Mouse (Mus musculus): ENCODE measurements around the gene Ltk.

The Ltk gene

GRCm38 (mm10) chr2:119760251-119760650 lies at the start of gene Ltk:
TSS of gene Ltk (minus strand) at chr2:119760431.
- DNase-seq, result no peak

DNA sequence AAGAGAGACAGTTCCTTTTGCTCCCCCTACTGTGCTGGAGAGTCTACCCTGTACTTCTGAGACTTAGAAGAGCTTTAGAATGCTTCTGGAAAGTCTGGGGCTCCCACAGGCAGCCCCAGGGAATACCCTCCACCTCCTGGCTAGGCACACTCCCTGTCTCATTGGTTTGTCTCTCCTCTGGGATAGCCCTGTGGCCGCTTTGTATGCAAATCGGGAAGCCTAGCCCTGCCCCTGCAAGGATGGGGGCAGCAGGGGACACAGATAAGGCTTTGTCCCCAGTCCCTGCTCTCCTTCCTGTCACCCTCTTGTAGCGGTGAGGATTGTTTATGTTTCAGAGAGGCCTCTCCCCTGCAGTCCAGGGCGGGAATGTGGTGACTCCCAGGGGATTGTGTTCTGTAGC lies 48.6 kb upstream of the Ltk start:
- no peak for DNase-seq

DNA sequence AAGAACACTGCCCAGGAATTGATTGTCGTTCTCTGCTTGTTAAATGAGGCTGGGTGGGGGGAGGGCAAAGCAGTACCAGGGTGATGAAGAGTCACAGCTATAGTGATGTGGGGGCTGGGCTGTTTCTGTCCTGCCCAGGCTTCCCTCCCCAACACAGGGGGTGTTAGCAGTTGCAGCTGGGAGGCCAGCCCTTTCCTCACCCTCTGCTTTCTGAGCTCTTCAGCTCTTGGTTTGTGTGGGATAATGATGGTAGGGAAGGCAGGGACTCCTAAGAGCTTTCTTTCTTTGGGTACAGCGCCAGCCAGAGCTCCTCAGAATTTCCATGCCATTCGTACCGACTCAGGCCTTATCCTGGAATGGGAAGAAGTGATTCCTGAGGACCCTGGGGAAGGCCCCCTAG lies 48.2 kb upstream of the Ltk start:
- DNase-seq, result no peak

DNA sequence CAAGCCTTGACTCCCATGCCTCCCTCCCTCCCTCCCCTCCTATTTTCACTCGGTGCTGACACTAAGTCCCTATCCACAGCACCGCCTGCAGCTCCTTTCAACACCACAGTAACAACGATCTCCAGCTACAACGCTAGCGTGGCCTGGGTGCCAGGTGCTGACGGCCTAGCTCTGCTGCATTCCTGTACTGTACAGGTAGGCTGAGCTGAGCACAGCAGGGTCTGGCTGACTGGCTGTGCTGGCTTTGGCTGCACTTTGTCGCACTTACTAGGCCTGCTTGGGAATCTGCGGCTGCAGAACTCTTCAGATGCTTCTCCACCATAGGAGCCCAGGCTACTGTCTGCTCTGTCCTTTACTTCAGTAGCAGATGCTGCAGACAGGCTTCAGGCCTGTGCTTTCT lies 45.3 kb upstream of the Ltk start:
- DNase-seq, result no peak

GRCm38 (mm10) chr2:119804776-119805175 lies 44.5 kb upstream of the Ltk start:
- no peak for DNase-seq

DNA sequence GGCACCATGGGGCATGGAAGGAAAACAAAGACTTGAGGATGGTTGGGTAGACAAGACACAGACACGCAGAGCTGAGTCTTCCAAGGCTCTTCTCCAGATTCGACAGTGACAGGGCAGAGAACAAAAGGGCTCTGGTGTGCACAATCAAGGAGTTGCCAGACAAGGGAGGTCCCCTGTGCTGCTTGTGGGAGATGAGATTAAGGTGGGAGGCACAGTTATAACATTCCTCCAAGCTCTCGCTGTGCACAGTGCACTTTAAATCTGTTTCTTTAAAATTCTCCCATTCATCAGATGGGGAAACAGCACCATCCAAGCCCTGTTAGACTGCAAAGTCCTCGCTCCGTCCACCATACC lies 44.0 kb upstream of the Ltk start:
- DNase-seq, result no peak

DNA sequence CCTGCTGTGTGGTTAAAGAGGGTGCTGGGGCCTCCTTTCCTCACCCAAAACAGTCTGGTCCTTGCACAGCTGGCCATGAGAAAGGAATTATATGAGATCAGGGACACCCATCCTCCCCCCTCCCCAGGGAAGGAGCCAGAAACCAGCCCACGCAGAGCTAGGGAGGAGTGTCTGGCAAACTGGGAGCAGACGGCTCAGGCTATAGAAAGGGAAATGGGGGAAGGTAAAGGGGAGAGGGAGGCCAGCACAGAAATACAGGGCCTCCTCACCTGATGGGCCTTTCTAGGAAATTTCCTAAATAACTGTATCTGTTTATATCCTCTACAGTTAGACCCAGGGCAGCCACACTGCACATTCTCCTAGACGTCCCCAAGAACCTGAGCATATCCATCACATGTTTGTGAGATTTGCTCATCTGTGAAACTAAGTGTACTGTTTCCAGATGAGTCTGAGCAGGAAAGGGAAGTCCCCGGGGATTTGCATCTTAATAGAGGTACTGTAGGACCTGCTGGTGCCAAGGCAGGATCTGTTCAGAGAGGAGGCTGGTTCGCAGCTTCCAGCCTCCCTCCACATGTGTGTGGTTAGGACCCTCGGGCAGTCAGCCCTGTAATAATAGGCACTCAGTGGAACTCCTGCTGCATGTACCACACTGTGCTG lies 43.5 kb upstream of the Ltk start:
- DNase-seq, result no peak

- no peak for DNase-seq
Measured at GRCm38 (mm10) chr2:119802767-119803617, 42.8 kb upstream of the Ltk start.

- no peak for DNase-seq
Measured at GRCm38 (mm10) chr2:119800876-119801846, 40.9 kb upstream of the Ltk start.

GRCm38 (mm10) chr2:119799961-119800550 lies 39.8 kb upstream of the Ltk start:
- DNase-seq, result peak; percentile 34 to 45

DNA sequence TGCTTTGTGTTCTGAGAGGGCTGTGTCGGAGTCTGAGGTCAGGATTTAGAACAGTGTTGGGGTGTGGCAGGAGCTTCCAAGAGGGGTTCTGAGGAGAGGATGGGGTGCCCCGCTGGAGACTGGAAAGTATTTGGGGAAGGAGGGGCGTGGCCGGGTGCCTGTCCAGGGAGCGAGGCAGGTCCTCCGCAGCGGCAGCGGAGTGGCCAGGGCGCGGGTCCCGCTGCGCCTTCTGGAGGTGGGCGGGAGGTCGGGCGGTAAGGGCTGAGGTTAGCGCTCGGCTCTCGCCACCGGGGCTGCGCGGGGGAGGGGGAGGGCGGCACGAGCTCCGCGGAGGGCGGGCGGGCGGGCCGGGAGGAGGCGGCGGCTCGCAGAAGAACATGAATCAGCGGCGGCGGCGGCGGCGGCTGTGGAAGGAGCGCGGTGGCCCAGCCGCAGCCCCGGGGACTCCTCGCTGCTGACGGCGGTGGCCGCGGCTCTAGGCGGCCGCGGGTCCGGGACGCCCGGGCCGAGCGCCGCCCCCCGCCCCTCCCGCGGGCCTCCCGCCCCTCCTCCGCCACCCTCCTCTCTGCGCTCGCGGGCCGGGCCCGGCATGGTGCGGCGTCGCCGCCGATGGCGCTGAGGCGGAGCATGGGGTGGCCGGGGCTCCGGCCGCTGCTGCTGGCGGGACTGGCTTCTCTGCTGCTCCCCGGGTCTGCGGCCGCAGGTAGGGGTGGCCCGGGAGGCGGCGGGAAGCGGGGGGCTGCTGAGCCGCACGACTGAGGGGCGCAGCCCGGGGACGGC lies 39.1 kb upstream of the Ltk start:
- peak; percentile 42 to 49 for DNase-seq

DNA sequence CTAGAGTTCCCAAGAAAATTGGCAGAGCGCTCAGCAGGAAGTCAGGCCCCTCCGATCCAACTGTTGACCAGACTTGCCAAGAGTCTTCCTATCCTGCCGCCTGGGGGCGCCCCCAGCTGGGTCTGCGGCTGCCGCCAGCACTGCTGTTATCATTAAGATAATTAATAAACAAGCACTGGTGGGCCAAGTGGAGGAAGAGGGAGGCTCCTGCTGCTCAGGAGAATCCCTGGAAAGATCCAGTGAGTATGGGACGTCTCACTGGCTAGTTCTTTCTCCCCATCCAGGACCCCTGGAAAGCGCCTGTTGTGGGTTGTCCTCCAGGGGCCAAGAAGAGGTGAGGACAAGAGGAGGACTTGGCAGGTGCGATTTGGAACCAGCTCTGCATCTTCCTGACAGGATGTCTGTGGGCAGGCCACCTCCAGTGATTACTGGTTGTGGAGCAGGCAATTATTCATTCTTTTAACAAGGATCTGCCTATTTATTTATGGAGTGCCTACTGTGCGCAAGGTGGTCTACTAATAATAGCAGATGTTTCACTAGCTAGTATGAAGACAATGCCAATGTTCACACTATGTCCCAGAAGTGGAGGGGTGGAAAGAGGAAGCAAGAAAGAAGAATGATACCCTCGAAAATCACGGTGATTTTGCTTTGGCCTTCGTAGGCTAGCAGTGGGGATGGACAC lies 38.2 kb upstream of the Ltk start:
- DNase-seq, result peak; percentile 73

GRCm38 (mm10) chr2:119797279-119797783 lies 37.1 kb upstream of the Ltk start, which contains the start of gene Tyro3:
TSS of gene Tyro3 (plus strand) at chr2:119797733.
- DNase-seq, result no peak

- no peak for DNase-seq
Measured at GRCm38 (mm10) chr2:119789996-119790395, 29.8 kb upstream of the Ltk start.

- peak; percentile 82 to 84 for DNase-seq
Measured at GRCm38 (mm10) chr2:119787206-119787883, 27.1 kb upstream of the Ltk start, which contains the start of gene Rpap1. TSS of gene Rpap1 (minus strand) at chr2:119787537.

DNA sequence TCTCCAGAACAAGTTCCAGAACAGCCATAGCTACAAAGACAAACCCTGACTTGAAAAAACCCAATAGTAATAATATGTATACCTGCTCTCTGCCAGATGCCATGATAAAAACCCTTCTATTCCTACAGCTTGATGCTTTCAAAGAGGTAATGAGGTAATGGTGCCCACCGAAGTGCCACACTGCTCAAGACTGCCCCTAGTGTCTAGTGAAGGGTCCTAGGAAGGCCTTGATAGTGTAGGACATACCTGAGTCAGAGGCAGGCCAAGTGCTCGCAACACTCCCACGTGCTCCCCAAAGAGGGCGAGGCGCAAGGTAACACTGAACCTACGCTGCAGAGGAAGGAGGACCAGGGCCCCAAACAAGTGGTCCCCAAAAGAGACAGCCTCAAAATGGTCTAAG lies 7.0 kb upstream of the Ltk start:
- peak; percentile 39 to 43 for DNase-seq

GRCm38 (mm10) chr2:119763924-119764323 lies 3.7 kb upstream of the Ltk start:
- DNase-seq, result no peak

DNA sequence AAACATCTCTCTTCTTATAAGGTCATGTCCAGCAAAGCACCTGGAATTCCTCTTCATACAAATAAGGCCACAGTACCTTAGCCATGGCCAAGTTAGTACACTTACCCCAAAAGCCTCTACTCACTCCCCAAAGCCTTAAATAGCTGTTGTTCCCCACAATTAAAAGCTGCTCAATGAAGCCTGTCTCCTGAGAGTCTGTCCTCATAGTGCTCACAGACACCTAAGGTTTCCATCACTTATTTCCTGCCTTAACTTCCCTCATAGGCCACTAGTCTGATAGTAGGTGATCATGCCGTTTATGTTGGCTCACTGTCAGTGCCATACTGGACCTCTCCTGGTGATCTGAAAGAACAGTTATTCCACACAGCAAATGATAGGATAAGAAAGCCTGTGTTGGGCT lies 2.0 kb upstream of the Ltk start:
- DNase-seq, result peak; percentile 12 to 14

DNA sequence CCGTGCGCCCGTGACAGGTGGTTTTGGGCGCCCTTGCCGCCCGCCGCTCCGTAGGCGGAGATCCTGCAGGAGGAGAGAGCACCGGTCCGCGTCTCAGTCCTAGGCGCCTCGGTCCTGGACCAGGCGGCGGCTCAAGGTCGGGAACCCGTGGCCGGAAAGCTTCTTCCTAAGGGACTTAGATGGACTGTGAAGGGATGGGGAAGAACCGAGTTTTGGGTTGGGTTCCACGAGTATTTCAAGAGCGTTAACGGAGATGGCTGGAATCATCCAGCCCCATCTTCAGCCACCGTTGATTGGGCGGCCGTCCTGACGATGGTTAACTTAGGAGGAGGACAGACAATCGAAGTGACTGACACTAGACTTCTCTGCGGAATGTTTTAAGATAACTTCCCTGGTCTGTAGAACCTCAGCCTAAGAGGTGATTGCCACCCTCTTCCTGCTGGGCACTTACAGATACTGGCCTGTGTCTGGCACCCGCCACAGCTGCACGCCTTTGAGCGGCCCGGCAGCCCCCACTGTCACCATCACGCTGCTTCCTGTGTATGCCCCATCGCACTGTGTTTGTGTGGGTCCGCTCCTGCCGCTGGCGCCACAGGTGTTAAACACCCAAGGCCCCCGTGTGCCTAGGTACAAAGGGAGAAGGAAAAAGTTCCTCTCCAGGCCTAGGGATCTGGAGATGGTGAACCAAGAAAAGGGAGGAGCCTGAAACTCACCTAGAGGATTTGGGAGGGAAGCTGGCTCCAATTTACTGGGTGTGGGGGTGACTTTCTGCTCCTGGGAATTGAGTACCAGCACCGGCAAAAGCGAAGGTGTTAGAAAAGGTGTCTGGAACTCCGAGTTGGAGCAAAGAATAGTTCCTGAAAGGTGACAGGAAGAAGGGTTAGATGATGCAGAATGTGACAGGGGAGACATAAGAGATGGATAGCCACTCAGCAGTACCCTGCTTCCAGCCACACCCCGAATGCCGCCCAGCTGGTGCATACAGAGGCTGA lies 1.1 kb downstream of the Ltk start:
- DNase-seq, result peak; percentile 58 to 59
